Mouse (Mus musculus): ENCODE measurements around the gene Kcnab2. TPM values are rescaled to one million over a fixed set of nuclear protein-coding genes. Genes with fewer than 3 reads are reported as not detected.

The Kcnab2 gene
- total RNA-seq, 2 experiments from 2014 or later: 8.1 to 12.0 TPM

GRCm38 (mm10) chr4:152453079-152453478 lies 24.6 kb downstream of the Kcnab2 start:
- no peak for DNase-seq

GRCm38 (mm10) chr4:152451371-152451770 lies 26.3 kb downstream of the Kcnab2 start:
- DNase-seq: no peak

GRCm38 (mm10) chr4:152448666-152449018 lies 29.0 kb downstream of the Kcnab2 start:
- no peak for DNase-seq

GRCm38 (mm10) chr4:152447731-152448665 lies 29.7 kb downstream of the Kcnab2 start:
- no peak for DNase-seq

GRCm38 (mm10) chr4:152446178-152446577 lies 31.5 kb downstream of the Kcnab2 start:
- DNase-seq: peak; percentile 20

GRCm38 (mm10) chr4:152441536-152441935 lies 36.1 kb downstream of the Kcnab2 start:
- DNase-seq: no peak

- DNase-seq: no peak
Observed at GRCm38 (mm10) chr4:152440882-152441281, 36.8 kb downstream of the Kcnab2 start.

- DNase-seq: peak; percentile 89
Observed at GRCm38 (mm10) chr4:152435255-152435654, 42.4 kb downstream of the Kcnab2 start.

GRCm38 (mm10) chr4:152434836-152435235 lies 42.8 kb downstream of the Kcnab2 start:
- peak; percentile 95 for DNase-seq

GRCm38 (mm10) chr4:152432308-152432707 lies 45.4 kb downstream of the Kcnab2 start:
- peak; percentile 65 for DNase-seq

GRCm38 (mm10) chr4:152428259-152428658 lies 49.4 kb downstream of the Kcnab2 start:
- DNase-seq: no peak

GRCm38 (mm10) chr4:152424922-152425321 lies 52.7 kb downstream of the Kcnab2 start:
- no peak for DNase-seq

- peak; percentile 79 for DNase-seq
Observed at GRCm38 (mm10) chr4:152424341-152424740, 53.3 kb downstream of the Kcnab2 start.

- no peak for DNase-seq
Observed at GRCm38 (mm10) chr4:152423576-152423975, 54.1 kb downstream of the Kcnab2 start.

GRCm38 (mm10) chr4:152418229-152419060 lies 59.2 kb downstream of the Kcnab2 start:
- no peak for DNase-seq

GRCm38 (mm10) chr4:152412524-152413080 lies 65.1 kb downstream of the Kcnab2 start:
- no peak for DNase-seq

- DNase-seq: peak; percentile 27
Observed at GRCm38 (mm10) chr4:152410961-152411360, 66.7 kb downstream of the Kcnab2 start.

GRCm38 (mm10) chr4:152406531-152406930 lies 71.1 kb downstream of the Kcnab2 start:
- no peak for DNase-seq

GRCm38 (mm10) chr4:152405671-152406201 lies 71.9 kb downstream of the Kcnab2 start:
- no peak for DNase-seq

- no peak for DNase-seq
Observed at GRCm38 (mm10) chr4:152405143-152405542, 72.5 kb downstream of the Kcnab2 start.

GRCm38 (mm10) chr4:152398926-152399325 lies 78.7 kb downstream of the Kcnab2 start:
- DNase-seq: no peak

- no peak for DNase-seq
Observed at GRCm38 (mm10) chr4:152392627-152393026, 85.0 kb downstream of the Kcnab2 start.

Data from adrenal gland, postnatal 10 days (tissue).